Mouse (Mus musculus): ENCODE data around the gene Slc30a3. TPM values are rescaled to one million over a fixed set of nuclear protein-coding genes. Genes with fewer than 3 reads are reported as not detected.
A peak's percentile ranks its signal among the peaks of the same experiment; 100 is the strongest.
"Not testable (repeated sequence)": the region's sequence is repeated elsewhere in the genome, so short reads cannot be mapped to it uniquely, and the experiment has no call there.

Slc30a3 gene
- total RNA-seq, 4 experiments from 2014 or later, result 65.2 to 81.6 (median 76.8) TPM

DNA sequence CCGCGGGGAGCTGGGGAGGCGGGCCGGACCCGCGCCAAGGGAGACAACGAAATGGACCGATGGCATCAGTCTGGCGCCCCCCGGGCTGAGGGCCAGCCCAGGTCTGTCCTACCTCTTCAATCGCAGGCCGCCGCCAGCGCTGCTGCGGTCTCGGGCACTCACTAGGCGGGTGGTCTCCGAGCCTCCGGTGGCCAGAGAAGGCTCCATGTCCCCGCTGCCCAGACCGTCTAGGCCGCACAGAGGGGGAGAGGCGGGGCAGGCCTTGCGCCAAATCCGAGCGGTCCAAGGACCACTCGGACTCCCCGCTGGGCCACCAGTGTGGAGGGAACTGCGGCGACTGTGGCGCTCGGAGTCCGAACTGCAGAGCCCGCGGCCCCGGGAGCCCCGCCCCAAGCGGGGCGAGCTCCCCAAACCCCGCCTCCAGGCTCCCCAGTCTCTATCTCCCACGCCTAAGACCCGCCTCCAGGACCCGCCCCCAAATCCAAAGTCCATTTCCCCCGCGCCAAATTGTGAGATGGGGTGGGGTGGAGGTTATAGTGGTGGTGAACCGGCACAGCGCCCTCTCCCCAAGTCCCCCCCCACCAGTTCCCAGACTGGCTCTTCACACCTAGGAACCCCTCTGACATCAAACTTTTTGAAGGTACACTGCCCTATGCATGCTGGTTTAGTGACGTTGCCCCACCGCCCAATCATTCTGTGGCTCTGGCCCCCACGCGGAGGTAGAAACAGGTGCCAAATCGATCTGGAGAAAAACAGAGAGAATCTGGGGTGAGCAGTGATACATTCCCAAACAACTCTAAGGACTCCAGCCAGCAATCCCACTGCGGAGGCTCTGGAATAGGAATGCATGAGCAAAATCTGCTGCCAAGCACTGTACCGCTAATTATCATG is 14.6 kb downstream of the Slc30a3 start:
- DNase-seq (ENCODE audit: low spot score in 2 of 2), result peak; percentile 50 to 54

DNA sequence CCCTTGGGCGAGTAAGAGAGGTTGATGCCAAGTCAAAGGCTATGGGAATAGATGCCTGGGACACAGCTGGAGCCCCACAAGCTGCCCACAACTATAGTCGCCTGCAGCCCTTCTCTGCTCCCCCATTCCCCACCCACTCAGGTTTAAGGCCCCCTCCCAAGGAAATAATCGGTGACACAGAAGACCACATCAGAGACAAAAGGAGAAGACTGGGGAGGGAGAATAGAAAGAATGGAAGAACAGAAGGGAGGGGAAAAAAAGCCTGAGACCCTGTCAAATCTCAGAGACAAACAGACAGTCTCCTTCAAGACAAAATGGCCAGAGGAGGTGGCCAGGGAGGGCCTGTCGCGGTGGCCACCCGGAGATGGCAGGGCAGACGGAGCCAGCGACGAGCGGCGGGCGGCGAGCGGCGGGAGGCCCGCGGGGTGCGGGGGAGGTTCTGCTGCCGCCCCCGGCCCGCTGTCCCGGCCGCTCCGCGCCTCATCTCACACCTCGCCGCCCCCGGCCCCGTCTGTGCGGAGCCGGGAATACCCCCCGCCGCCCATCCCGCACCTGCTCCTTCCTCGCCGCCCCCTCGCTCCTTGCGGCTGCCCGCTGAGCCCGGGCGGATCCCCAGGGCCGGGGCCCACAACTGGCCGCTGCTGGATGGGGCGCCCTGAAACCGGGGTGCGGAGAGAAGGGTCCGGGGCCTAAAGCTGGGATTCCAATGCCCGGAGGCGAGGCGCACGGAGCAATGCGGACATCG is 15.6 kb downstream of the Slc30a3 start:
- DNase-seq (ENCODE audit: low spot score in 2 of 2), result peak in 1 of 2 experiments; percentile 54

DNA sequence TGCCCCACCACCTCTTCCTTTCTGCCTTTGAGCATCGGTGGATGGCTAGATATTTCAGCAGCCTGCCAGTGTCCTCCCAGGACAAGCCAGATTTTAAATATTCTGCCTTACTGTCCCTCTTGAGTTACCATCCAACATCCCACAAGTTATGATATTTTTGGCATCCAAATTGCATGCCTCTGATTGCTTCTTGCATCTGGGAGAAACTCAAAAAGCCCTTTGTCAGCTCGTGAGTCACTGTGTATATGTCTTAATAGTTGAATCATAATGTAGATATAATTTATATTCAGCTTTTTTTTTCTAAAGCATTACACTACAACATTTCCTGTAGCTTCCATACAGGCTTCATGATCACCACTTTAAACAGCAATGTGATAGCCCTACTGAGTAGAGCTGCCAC is 20.9 kb downstream of the Slc30a3 start:
- DNase-seq (ENCODE audit: low spot score in 2 of 2), result no peak

DNA sequence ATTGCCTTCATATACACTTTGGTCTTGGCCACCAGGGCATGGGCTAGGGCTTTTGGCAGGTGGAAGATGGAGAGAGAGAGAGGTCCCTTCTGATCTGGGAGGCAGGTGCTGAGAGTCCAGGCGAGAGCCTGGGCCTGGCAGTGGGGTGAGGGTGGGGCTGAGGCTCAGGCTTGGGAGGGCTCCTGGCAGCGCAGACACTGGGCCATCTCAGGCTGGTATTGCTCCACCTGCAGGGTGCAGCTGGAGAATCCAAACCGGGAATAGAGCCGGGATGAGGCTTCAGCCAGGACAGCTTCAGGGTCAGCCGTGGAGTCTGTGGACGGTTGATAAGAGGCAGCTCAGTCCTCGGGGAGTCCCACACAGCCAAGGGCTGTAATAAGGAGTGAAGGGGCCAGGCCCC is 21.4 kb downstream of the Slc30a3 start:
- no peak for DNase-seq (ENCODE audit: low spot score in 2 of 2)

DNA sequence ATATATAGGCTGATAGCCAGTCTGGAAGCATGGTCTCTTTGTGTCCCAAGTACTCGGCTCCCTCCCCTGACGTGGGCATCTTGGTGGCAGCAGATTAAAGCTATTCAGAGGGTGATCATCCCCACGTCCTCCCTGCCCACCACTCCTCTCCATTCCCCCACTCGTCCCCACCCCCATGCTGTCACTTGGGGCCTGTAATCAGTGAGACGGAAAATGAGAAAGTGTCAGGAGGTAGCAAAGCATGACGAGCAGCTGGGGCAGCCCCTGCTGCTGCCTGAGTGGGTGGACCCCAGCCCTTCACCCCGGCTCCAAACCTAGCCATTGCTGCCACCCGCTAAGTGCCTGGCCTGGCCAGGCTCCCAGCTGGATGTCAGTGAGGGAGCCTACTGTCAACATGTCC is 24.1 kb downstream of the Slc30a3 start:
- DNase-seq (ENCODE audit: low spot score in 2 of 2), result no peak

DNA sequence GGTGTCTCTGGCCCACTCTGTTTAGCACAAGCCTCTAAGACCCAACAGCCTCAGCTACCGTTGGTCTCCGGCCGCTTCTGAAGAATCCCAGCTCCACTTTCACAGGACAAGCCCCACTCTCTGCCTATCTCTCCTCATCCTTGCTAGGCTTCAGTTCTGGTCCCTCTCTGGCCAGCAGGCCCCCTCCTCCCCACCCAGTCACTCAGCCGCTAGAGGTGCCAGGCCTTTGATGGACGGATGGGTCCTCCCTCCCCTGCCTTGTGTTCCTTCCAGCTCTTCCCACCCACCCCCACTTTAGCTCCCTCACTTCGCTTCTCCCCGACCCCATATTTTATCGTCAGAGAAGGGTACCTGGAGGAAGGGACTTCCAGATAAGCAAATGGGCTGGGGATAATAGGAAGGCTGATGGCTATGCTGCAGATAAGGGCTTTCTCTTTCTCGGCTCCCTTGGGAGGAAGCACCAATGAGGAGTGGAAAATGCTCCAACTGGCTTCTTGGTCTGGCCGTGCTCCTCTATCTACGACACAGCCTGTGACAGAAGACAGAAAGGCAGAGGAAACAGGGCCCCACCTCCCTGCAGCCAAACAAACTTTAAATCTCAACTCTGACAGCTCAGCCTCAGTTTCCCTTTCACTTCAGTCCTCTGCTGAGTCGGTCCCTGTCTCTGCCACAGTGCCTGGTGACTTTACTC is 25.0 kb downstream of the Slc30a3 start:
- DNase-seq (ENCODE audit: low spot score in 2 of 2), result no peak

DNA sequence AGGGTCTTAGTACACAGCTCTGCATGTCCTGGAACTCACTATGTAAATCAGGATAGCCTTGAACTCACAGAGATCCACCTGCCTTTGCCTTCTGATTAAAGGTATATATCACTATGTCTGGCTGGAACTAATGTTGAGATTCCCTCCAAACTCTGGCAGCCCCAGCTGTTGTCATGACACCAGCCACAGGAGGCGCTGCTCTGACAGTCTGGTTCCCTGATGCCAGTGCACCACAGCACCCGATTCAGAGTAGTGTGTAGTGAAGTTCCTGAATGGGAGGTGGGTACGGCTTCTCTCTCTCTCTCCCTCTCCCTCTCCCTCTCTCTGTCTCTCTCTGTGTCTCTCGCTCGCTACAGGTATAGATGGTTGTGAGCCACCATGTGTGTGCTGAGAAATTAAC is 25.7 kb downstream of the Slc30a3 start:
- DNase-seq (ENCODE audit: low spot score in 2 of 2), result no peak

DNA sequence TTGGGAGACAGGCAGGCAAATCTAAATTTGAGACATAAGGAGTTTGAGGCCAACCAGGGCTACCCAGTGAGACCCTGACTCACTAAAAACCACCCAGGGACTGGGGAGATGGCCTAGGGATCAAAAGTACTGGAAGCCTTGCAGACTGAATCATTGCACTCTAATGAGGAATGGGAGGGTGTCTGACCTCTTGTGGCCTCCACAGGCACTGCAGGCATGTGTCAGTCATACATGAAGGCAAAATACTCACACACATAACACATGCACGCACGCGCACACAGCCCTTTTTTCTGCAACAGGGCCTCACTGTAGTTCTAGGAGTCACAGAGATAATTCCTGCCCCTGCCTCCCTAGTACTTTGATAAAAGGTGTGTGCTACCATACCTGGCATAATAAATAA is 26.7 kb downstream of the Slc30a3 start:
- DNase-seq (ENCODE audit: low spot score in 2 of 2), result no peak

DNA sequence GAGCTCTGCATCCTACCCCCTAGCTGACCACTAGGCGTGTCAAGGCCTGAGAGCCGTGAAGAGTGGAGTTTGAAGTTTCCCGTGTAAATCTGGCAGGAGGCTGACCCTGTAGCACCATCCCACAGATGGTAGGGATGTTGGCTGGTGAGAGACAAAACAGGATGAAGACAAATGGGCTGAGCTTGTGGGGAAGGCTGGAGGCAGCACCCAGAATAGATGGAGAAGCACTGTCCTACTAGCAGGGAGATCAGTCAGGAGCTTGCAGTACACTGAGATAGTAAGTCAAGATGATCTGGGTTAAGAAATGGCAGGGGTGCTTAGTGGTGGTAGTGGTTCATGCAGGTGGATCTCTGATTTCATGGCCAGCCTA is 27.3 kb downstream of the Slc30a3 start:
- no peak for DNase-seq (ENCODE audit: low spot score in 2 of 2)

DNA sequence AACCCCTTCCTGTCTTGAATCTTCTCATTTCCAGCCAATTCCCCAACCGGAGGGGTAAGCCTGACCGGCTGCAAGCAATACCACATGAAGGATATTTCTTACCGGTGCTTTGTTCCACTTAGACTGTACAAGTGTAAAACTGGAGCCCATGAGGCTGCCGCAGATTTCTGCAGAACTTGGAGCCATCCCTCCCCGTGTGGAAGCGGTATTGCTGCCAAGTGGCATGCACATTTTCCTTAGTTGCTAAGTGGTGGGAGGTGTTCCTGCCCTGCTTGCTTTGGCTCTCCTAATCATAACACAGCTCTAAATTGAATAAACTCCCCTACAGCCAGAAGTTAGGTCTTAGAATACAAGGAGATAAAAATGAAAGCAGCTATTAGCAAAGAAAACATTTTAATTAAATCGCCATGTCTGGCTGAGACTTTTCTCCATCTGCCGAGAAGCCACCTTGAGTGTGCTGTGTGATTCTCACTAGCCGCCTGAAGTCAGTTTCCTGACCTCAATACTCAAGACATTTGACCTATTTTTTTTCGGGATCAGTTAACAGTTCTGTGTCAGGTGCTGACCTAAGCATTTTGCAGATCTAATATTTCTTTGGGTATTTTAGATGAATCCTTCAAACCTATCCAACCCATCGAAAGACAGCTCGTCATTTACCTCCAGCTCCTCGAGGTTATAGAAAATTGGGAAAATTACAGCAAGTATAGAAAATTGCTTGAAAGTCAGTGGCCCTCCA is 27.8 kb downstream of the Slc30a3 start:
- peak; percentile 51 to 67 for DNase-seq (ENCODE audit: low spot score in 2 of 2)

DNA sequence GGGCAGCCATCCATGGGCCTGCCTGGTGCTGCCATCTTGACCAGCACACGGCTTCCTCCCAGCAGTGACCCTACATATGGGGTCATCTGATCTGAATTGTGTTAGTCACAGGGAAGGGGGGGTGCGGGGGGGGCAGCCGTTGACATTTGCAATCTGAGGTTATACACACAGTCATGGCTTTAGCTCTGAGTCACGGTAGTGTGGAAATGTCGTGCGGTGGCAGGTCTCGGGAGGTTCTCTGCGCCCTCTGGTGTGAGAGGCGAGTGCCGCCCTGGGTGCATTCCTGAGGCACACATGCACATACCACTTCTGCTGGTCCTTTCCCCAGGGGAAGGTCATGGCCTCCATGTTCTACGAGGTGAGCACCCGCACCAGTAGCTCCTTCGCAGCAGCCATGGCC is 31.7 kb downstream of the Slc30a3 start:
- no peak for DNase-seq (ENCODE audit: low spot score in 2 of 2)

DNA sequence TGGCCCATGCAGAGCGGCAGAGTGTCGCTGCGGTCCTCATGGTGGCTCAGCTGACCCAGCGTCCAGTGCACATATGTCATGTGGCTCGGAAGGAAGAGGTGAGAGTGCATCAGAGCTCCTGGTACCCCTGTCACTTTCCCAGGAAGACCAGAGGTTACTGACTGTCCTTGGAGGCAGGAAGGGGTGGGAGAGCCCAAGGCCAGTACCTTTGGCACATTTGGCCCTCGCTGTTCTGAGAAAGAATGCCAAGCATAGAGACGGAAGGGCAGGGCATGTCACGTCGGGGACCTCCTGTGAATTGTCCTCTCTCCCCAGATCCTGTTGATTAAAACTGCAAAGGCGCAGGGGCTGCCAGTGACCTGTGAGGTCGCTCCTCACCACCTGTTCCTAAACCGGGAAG is 34.9 kb downstream of the Slc30a3 start:
- no peak for DNase-seq (ENCODE audit: low spot score in 2 of 2)

DNA sequence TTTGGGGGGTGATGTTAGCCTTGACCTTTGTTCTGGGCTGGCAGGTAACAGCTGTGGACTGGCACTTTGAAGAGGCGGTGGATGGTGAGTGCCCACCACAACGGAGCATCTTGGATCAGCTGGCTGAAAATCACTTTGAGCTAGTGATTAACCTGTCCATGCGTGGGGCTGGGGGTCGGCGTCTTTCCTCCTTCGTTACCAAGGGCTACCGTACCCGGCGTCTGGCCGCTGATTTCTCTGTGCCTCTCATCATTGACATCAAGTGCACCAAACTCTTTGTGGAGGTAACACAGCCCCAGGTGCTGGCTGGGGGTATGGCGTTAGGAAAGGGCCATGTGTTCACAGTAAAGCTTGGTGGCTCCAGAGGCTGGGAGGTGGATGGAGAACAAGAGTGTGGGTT is 36.2 kb downstream of the Slc30a3 start:
- DNase-seq (ENCODE audit: low spot score in 2 of 2), result no peak

DNA sequence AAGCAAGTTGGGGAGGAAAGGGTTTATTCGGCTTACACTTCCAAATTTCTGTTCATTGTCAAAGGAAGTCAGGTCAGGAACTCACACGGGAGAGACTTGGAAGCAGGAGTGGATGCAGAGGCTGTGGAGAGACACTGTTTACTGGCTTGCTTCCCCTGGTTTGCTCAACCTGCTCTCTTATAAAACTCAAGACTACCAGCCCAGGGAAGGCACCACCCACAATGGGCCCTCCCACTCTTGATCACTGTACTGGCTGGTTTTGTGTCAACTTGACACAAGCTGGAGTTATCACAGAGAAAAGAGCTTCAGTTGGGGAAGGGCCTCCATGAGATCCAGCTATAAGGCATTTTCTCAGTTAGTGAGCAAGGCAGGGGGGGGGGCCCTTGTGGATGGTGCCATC is 37.0 kb downstream of the Slc30a3 start:
- no peak for DNase-seq (ENCODE audit: low spot score in 2 of 2)

DNA sequence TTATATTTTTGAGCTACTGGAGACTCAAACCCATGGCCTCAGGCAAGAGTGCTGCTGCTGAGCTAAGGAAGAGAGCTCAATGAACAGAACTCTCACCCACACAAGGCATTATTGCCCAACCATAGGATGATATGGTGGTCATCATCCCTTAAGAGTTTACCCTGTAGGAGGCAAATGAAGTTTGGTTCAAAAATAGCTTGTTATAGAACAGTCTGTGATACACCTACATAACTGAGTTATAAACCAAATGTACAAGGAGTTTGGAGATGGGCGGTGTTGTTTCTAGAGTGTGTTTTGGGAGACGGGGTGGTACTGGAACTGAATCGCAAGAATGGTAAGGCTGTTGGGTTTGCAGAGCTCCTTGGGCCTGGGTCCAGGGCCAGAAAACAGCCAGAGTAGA is 38.2 kb downstream of the Slc30a3 start:
- DNase-seq (ENCODE audit: low spot score in 2 of 2), result no peak

DNA sequence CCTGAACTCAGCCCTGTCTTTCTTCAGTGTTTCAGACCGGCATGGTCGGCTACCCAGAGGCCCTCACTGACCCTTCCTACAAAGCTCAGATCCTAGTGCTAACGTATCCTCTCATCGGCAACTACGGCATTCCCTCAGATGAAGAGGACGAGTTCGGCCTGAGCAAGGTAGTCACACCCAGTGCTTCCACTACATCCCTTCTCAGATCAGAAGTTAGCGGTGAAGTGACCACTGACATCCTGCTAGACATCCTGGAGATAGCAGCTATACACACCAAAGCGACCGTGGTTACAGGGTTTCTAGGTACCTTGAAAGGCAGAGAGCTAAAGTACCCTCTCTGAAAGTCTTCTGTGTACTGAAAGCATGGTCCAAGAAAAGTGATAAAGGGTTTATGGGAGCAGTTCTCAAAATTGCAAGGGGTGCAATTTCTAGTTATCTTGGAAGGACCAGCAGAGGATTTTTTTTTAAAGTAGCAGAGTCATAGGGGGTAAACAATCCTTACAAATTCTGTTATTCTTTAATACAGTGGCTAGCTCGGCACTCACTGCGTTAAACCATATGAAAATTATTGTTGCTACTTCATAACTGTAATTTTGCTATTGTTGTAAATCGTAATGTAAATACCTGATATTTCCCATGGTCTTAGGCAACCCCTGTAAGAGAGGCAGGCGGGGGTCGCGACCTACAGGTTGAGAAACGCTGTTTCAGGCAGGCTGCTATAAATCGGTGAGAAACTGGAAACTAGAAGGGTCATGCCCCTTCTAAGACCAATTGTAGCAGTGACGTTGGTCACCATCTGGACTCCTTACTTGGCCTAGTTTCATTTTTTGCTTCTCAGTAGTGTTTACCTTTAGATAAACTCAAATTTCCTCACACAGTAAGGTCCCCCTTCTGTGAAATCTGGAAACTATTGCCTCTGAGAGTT is 52.6 kb downstream of the Slc30a3 start:
- no peak for DNase-seq (ENCODE audit: low spot score in 2 of 2)

DNA sequence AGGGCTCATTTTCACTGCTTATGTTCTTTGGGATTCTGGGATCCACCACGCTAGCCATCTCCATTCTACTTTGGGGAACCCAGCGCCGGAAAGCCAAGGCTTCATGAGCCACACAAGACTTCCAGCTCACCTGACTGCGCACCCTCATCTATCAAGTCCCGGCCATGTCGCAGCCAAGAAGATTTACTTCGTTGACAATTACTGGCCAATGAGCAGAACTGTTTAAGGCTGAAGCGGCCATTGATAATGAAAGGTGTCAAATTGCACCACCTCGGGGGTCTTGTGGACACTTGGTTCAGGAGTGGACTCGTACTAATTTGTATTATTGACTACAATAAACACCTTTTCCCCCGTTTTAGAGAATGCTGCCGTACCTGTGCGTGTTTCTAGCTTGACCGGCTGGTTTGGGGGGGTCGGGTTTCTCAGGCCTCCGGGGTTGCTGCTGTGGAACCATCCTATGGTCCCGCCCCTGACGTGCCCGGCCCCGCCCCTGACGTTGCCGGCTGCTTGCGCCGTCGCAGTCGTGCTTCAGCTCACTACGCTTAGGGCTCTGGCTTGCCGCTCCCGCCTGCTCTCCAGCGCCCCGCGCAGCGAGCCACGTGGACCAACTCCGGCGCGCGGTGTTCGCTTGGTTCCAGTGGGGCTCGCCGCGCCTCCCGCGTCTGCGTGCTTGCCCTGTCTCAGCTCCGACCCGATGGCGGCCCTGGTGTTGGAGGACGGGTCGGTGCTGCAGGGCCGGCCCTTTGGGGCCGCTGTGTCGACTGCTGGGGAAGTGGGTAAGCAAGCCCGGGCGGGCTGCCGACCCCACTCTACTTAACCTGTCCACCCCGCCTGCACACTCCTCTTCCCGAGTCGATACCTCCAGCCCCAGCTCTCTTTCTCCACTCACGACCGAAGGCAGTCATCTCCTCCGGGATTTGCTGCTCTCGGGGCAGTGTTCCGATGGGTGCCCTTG is 53.5 kb downstream of the Slc30a3 start, which contains the start of gene Cad:
Cad (plus strand) TSS at position 520 of the 955 bp plus-strand sequence.
- DNase-seq (ENCODE audit: low spot score in 2 of 2), result peak; percentile 89 to 93

DNA sequence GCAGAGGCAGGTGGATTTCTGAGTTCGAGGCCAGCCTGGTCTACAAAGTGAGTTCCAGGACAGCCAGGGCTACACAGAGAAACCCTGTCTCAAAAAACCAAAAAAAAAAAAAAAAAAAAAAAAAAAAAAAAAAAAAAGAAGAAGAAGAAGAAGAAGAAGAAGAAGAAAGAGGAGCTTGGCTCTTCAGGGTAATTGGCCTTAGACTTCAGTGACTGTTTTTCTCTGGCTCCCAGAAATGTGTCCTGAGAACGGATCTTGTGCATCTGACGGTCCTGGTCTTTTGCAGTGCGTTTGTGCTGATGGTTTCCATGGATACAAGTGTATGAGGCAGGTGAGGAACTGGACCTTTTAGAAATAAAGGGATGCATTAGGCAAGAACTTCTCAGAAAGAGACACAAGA is 54.3 kb downstream of the Slc30a3 start:
- DNase-seq (ENCODE audit: low spot score in 2 of 2), result not testable (repeated sequence)

DNA sequence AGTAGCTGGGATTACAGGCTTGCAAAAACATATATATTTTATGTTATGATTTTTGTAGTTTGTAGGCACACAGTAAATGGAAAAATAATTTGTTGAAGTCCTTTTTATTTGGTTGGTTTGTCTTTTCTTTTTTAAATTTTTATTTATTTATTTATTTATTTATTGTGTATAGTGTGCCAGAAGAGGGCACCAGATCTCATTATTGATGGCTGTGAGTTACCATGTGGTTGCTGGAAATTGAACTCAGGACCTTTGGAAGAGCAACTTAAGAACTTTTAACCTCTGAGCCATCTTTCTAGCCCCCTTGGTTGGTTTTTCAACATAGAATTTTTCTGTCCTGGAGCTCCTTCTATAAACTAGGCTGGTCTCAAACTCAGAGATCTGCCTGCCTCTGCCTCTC is 57.6 kb downstream of the Slc30a3 start:
- DNase-seq (ENCODE audit: low spot score in 2 of 2), result no peak
